Mouse (Mus musculus) testis, adult 2 months (tissue): ENCODE data around the gene Rnf214.

Source experiments
- CTCF ChIP-seq: fragments of 200-500 bp; IDR thresholded peaks from 2 replicates; pipeline ENCODE4 v1.5.1; 2012; ENCODE audit warnings: low read depth, mild to moderate bottlenecking, inconsistent platforms, low read length, moderate library complexity; ENCODE audit not compliant: control insufficient read depth, insufficient read depth, insufficient replicate concordance
- POLR2A ChIP-seq: fragments of 200-500 bp; IDR thresholded peaks from 2 replicates; pipeline ENCODE4 v1.6.1; 2012; ENCODE audit warnings: low read depth, mild to moderate bottlenecking, inconsistent platforms, low read length, moderate library complexity; ENCODE audit not compliant: control insufficient read depth

GRCm38 (mm10) chr9:45851776-45852175 is 54.9 kb downstream of the Rnf214 start:
- no peak for TF ChIP-seq CTCF
- no peak for TF ChIP-seq POLR2A
